Mouse (Mus musculus): Measurements from ENCODE around the gene Ttc28. TPM values are rescaled to one million over a fixed set of nuclear protein-coding genes. Genes with fewer than 3 reads are reported as not detected.
"Not testable (repeated sequence)": the region's sequence is repeated elsewhere in the genome, so short reads cannot be mapped to it uniquely, and the experiment has no call there.

The Ttc28 gene
- total RNA-seq (2021) = 10 to 100 TPM; 20.5 to 21.6 TPM
- long read RNA-seq, experiment 1, partial matches to known transcripts = 0 of 3 reads
- long read RNA-seq, experiment 1, other reads (novel, unspliced or antisense) = 3 of 3 reads
- long read RNA-seq, experiment 2, partial matches to known transcripts = 3 of 7 reads
- long read RNA-seq, experiment 2, other reads (novel, unspliced or antisense) = 4 of 7 reads

DNA sequence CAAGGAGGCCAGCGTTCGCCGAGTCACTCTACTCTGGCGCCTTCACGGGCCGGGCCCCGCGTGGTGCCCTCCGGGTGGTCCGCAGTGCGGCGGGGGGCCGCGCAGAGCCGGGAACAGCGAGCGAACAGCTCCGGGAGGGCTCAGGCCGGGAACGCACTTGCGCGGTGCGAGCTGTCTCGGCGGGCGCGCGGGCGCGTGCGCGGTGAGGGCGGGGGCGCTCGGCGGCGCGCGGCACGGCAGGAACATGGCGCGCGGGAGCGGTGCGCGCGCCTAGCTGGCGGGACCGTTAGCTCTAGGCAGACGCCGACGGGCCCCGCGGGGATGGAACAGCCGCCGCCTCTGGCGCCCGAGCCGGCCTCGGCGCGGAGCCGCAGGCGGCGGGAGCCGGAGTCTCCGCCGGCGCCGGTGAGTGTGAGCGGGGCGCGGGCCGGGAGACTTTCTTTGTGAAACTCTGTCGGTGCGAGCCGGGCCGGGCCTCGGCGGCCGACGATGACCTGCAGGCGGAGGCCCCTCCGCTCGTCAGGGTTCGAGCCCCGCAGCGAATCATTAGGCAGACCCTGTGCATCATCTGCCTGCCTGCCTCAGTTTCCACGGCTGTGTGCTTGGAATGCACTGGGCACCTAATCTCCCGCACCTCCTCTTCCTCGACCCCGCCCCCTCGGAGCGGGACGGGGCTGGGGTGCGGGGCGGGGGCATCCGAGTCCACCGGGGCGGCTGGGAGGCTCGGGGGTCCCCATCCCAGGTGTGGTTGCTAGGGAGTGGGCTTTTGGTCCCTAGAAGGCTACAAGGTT is at the start of gene Ttc28:
Gene Ttc28, plus strand, starts transcription at position 220 of the 791 bp plus-strand sequence.
- peak; percentile 94 to 97 for DNase-seq
- intact Hi-C loops (cut with DNase I) = loop anchor here (2.0 to 5.0 kb wide), 2 partner anchors 19 to 37 kb away; no protein-coding TSS in a partner anchor

DNA sequence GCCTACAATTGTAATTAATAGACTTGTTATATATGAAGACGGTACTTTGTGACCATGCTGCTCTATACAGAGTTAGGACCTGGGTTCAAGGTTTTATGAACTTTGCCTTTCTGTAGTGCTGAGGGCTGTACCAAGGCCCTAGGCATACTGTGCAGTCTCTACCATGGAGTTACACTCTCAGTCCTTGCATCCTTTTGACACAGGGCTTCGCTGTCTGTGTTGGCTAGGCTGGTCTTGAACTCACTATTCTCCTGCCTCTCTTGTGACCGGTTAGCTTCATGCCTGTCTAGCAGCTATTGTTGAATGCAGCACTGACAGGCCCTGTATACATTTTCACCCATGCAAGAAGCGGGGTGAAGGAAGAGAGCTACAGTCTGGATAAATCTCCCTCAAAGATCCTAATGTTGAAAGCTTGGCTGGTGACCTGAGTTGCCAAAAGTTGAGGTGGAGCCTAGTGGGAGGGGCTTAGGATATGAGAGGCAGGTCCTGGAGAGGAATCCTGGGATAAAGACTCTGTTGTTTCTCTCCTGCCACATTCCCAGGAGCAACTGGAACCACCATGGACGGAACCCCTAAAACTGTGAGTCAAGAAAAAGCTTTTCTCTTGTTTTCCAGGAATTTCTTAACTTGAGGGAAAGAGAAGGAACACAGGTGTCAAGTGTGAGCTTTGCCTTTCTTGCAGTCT is 48.4 kb upstream of the Ttc28 start:
- intact Hi-C loops (cut with DNase I) = no loop called here
- no peak for DNase-seq

DNA sequence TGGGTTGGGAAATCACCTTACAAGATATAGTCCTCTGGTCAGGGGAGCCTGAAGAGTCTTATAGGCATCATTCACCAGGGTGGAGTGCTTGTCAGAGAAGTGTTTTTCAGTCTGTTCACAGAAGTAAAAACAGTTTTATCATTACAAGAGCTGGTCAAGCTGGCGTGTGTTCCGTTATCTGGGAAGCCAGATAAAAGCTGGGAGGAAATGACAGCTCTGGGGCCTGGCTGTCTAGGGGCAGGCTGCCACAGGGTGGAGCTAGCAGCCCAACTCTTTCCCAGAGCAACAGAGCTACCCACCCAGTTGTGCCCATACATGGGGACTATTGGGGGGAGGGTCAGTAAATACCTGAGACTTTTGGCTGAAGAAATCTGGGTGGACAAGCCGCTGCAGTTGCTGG is 43.6 kb upstream of the Ttc28 start:
- peak; percentile 73 to 75 for DNase-seq
- intact Hi-C loops (cut with DNase I) = loop anchor here (1.0 to 5.0 kb wide), 4 partner anchors 49 to 421 kb away; no protein-coding TSS in a partner anchor

DNA sequence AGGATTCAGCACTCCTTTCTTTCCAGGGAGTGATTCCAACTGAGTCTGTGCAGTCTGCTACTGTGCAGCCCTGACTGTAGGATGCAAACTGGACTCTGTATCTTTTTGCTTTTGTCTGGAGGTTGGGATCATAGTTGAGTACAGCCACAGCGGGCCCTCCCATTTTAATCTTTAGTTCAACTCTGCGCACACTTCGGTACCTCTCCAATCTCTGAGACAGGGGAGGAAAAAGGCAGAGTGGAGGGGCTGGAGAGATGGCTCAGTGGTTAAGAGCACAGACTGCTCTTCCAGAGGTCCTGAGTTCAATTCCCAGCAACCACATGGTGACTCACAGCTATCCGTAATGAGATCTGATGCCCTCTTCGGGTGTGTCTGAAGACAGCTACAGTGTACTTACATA is 41.6 kb upstream of the Ttc28 start:
- not testable (repeated sequence) for DNase-seq
- intact Hi-C loops (cut with DNase I) = loop anchor here (5.0 kb wide), 3 partner anchors 51 to 419 kb away; no protein-coding TSS in a partner anchor

DNA sequence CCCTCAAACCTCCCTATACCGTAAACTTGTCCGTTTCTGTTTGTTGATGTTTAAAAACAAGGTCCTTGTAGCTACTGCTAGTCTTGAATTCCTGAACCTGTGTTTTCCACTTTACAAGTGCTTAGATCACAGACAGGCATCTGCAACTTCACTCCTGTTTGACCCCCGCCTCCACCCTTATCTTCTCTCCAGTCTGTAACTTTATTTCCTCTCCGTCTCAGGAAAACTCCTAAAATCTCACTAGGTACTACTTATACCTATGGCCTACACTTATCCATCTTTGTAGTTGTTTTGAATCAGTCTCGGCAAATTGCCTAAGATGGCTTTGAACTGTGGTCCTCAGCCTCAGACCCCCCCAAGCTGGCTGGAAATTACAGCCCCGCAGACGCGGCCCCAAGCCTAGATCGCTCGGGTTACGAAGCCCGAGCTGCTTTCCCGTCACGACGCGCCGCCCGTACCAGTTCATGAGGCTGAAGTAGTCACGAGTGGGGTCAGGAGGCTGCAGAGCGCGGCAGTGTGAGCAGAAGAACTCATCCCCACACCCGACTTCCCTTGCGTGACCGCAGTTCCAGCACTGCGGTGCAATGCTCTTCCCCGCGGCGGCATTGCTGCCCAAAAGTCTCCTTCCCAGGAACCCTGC is 40.4 kb upstream of the Ttc28 start:
- intact Hi-C loops (cut with DNase I) = loop anchor here (5.0 kb wide), 3 partner anchors 52 to 418 kb away; no protein-coding TSS in a partner anchor
- no peak for DNase-seq

DNA sequence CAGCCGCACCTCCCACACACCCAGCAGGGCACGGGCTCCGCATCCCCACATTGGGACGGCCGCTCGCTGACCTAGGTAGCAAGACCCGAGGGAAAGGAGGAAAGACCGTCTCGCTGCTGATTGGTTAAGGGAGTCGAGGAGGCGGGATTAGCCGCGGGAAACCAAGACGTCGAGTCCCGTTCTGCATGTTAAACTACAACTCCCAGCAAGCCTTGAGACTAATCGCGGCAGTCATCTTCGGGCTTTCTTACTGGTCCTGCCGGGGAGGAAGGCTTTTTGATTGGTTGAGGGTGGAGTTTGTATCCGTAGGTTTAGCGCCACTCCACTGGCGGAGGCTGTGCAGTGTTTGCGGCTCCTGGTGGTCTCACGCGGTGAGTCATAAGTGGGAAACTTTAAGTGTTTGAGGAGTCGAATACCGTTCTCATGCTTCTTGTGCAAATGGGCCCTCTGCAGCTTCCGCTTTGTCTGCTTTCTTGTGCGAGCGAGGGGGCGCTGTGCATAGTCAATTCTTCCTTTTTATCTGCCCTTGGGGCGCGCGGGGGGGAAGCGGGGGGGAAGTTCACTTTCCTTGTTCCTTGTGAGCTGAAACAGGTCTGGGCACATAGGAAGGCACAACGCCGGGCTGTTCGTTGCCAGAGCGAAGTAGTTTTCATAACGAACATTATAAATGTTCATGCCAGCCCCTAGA is 39.8 kb upstream of the Ttc28 start, which contains the start of the genes Hscb and Chek2:
Gene Hscb, minus strand, starts transcription at position 100 of the 688 bp plus-strand sequence.
Gene Chek2, plus strand, starts transcription at position 302 of the 688 bp plus-strand sequence.
- intact Hi-C loops (cut with DNase I) = loop anchor here (5.0 kb wide), 5 partner anchors 37 to 417 kb away; partner anchors contain the start of gene Ttc28
- peak; percentile 96 to 97 for DNase-seq

DNA sequence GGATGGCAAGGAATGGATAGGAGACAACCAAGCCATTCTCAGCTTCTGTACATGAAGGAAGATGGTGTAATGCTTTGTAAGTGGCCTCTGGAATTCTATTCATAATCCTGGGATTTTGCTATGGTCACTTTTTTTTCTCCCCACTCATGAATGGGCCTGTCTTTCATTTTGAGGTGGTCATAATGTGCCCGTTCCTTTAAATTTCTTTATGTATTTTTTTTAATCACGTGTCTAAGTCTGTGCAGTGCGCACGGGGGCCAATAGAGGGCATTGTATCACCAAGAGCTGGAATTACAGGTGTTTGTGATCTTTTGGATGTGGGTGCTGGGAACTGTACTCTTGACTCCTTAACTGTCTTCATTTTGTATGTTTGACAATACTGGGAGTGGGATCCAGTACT is 39.1 kb upstream of the Ttc28 start:
- peak; percentile 27 to 43 for DNase-seq
- intact Hi-C loops (cut with DNase I) = loop anchor here (5.0 kb wide), 2 partner anchors 37 to 137 kb away; partner anchors contain the start of gene Ttc28

DNA sequence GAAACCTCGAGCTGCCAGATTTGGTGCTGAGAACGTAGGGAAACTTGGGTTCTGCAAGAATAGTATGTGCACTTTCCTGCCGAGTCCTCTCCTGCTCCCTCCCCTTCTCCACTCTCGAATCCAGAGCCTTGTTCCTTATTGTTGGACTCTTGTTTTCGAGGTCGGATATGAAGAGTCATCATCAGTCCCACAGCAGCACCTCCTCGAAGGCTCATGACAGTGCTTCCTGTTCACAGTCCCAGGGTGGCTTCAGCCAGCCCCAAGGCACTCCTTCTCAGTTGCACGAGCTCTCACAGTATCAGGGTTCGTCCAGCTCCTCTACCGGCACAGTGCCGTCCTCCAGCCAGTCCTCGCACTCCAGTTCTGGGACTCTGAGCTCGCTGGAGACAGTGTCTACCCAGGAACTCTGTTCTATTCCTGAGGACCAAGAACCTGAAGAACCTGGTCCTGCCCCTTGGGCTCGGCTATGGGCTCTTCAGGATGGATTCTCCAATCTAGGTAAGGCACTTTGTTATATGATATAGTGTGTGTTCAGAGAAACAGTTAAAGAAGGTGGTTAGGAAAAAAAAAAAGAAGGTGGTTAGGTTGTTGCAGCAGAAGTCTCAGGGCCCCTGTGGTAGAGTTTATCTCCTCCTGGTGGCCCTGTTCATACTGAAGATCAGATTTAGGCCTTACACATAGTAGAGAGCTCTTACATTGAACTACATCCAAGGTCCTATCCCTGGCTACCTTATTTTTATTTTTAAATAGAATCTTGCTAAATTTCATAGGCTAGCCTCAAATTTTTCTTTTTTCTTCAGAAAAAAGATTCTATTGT is 38.3 kb upstream of the Ttc28 start:
- intact Hi-C loops (cut with DNase I) = loop anchor here (5.0 kb wide), 2 partner anchors 36 to 136 kb away; partner anchors contain the start of gene Ttc28
- no peak for DNase-seq

DNA sequence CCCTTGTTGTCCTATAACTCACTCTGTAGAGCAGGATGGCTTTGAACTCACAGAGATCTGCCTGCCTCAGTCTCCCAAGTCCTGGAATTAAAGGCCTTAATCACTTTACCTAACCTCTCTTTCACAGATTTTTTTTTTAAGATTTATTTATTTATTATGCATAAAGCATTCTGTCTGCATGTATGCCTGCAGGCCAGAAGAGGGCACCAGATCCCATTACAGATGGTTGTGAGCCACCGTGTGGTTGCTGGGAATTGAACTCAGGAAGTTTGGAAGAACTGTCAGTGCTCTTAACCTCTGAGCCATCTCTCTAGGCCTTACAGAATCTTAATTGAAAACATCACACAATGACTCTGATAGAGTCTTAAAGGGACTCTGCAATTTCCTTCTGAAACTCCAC is 26.6 kb upstream of the Ttc28 start:
- intact Hi-C loops (cut with DNase I) = no loop called here
- DNase-seq = no peak

DNA sequence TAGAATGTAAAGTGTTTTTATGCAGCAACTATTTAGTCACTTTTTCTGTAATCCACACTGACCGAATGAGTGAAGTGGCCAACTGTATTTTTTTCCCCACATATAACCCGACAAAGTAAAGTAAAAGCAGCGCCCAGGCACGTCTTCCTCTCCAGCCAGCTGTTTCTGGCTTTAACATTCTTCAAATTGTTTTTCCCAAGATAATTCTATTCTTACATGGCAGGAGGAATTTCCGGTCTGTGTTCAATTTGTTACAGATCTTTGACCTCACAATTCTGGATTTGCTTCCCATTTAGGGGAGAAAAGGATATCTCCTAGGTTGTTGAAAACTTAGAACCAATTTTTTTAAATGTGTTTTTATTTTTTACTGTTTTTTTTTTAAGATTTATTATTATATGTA is 22.5 kb upstream of the Ttc28 start:
- intact Hi-C loops (cut with DNase I) = no loop called here

DNA sequence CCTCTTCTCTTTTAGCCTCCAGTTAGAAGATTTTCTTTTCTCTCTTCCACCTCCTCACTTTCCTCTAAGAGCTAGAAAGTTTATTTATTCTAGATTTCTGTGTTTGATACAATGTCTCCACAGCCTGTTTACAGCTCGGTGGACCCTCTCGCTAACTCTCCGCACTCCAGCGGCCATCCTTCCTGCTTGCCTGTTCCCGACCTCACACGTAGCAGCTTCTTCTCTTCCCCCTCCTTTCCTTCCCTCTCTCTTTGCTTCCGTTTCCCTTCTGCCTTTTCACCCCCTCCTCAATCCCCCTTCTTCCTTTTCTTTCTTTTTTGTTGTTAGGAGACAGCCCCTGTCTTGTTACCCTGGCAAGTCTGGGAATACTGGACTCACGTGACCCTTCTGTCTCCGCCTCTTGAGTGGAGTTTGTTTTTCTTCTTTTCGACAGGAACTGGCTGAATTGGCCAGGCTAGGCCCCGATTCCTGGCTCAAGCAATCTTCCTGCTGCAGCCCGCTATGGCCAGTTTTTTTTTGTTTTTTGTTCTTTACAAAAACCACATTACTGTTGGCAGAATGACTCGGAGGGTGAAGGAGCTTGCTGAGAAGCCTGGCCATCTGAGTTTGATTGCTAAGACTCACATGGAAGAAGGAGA is 20.5 kb upstream of the Ttc28 start:
- intact Hi-C loops (cut with DNase I) = no loop called here

More for the DNA sequence above, 22.5 kb upstream of the Ttc28 start:
- DNase-seq = no peak

DNA sequence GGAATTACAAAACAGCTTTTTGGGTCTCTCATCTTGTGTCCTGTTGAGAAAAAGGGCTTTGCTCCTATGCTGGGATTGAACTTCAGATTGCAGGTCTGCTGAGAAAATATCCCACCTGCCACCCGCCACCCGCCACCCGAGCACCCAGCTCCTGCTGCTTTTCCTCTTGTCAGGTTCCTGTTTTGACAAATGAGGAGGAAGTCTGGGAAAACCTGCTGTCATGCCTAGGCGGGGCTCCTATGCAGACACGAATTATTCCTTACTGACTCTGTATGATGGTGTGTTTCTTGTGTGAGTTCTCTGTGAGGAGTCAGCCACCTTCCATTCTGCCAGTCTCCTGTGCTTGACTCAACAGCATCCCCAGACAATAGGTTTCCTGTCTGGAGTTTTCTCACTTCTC is 19.2 kb upstream of the Ttc28 start:
- no peak for DNase-seq
- intact Hi-C loops (cut with DNase I) = loop anchor here (2.0 kb wide), 1 partner anchor 18 kb away; the partner anchor contains the start of gene Ttc28

More for the DNA sequence above, 20.5 kb upstream of the Ttc28 start:
- DNase-seq = peak; percentile 61 to 67

DNA sequence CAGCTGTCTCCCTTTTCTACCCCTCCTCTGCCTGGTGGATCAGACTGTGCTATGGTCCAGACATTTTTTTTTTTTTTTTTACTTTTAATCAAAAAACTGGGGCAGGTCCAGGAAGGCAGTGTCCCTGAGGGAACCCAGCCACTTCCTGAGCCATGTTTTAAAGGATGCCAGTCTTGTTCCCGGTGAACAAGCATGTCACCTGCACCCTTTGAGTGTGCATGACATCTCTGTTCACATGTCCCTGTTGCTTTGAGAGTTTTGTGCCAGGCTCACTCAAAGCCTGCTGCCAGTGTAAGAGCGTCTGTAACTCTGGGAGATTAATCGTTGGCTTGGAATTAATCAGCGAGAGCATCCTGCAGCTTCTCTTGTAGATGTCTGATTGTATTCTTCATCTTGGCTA is 11.1 kb upstream of the Ttc28 start:
- intact Hi-C loops (cut with DNase I) = no loop called here
- no peak for DNase-seq

DNA sequence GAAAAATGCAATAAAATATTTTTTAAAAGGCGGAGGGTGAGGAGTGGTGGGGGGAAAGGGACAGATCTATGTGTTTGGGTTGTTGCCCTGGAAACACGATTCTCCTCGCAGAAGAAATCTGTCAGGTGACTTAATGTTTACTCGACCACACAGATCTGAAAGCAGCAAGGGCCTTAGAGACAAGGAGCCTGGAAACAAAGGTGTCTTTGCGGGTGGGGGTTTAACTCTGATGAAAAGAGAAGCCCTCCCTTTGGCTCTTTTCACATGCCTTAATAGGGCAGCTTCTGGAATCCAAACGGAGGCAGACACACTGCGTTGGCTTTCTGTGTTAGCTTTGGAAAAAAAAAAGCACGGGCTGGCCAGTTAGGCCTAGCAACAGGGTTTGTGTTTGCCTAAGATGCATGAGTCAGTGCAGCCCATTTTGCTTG is 10.3 kb upstream of the Ttc28 start:
- no peak for DNase-seq
- intact Hi-C loops (cut with DNase I) = no loop called here

DNA sequence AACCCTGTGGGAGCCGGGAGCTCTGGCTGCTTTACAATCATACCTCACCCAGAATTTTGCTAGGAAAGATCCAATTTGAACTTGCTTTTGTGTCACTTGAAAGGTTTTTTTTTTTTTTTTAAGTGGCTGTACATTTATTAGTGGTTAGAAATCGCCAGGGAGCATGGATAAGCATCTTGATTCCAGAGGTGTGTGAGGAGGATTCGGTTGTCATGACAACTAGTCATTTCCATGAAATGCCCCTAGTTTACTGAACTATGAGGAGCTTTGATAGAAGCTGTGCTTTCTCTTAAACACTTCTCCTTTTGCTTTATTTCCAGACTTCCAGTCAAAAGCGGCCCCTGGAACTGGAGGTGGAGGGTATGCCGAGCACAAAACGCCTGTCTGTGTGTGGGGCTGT is 6.4 kb upstream of the Ttc28 start:
- DNase-seq = no peak
- intact Hi-C loops (cut with DNase I) = no loop called here

DNA sequence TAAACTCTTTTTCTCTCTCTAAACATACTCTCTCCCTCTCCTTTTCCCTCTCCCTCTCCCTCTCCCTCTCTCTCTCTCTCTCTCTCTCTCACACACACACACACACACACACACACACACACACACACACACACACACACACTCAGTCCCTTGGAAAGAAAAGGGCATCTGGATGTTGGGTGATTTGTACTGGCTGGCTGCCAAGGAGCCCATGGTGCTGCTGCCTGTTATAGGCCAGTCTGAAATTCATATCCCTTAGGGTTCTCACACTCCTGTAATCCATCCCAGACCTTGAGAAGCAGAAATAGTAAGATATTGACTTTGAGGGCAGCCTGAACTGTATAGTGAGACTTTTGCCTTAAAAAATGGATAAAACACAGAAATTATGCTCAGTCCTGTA is 4.9 kb upstream of the Ttc28 start:
- no peak for DNase-seq
- intact Hi-C loops (cut with DNase I) = loop anchor here (5.0 kb wide), 1 partner anchor 32 kb away; no protein-coding TSS in a partner anchor

DNA sequence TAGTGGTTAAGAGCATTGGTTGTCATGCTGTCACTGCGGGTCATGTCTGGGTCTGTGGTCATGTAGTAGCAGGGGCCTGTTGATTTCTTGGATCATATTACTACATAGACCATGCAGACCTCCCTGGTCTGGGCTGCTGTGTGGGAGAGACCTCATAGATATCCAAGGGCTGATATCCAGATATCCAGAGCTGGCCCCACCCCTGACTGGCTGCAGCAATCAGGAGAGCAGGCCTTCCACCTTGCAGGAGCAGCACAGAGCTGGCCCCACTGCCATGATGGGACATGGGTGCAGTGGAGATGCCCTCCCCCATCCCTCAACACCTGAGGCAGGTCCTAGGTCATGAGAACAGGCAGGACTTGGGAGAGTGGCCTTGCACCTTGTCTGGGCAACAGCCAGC is 4.3 kb upstream of the Ttc28 start:
- no peak for DNase-seq
- intact Hi-C loops (cut with DNase I) = loop anchor here (5.0 kb wide), 1 partner anchor 33 kb away; no protein-coding TSS in a partner anchor

Data from heart, postnatal 14 days (tissue).